Mouse (Mus musculus) thymus, adult 2 months (tissue): ENCODE results near the gene Itga2b. TPM values are rescaled to one million over a fixed set of nuclear protein-coding genes. Genes with fewer than 3 reads are reported as not detected.

Source experiments
- DNase-seq: peaks from one replicate; pipeline ENCODE4 v3.0.0; 2021
- H3K27ac ChIP-seq: fragments of 200-500 bp; 2 replicates; pipeline ENCODE4 v1.5.1; 2012; ENCODE audit warnings: low read length, control low read depth; ENCODE audit not compliant: control insufficient read depth, insufficient read depth
- H3K27me3 ChIP-seq: fragments of 200-500 bp; 2 replicates; pipeline ENCODE4 v1.6.1; 2012; ENCODE audit warnings: mild to moderate bottlenecking, low read length, moderate library complexity, mixed read lengths; ENCODE audit not compliant: control insufficient read depth, insufficient read depth
- H3K36me3 ChIP-seq: fragments of 200-500 bp; 2 replicates; pipeline ENCODE4 v1.6.1; 2012; ENCODE audit warnings: mild to moderate bottlenecking, low read length, moderate library complexity; ENCODE audit not compliant: control insufficient read depth, insufficient read depth
- H3K4me1 ChIP-seq: fragments of 200-500 bp; replicated peaks from 2 replicates; pipeline ENCODE4 v1.6.1; 2012; ENCODE audit warnings: low read length; ENCODE audit not compliant: control insufficient read depth, insufficient read depth
- H3K4me3 ChIP-seq: fragments of 200-500 bp; 2 replicates; pipeline ENCODE4 v1.5.1; 2012; ENCODE audit warnings: mild to moderate bottlenecking, low read length, control low read depth, moderate library complexity; ENCODE audit not compliant: control insufficient read depth, insufficient read depth
- CTCF ChIP-seq: fragments of 200-500 bp; IDR thresholded peaks from 2 replicates; pipeline ENCODE4 v1.5.1; 2012; ENCODE audit warnings: mild to moderate bottlenecking, control low read depth, low read length, moderate library complexity, borderline replicate concordance; ENCODE audit not compliant: control insufficient read depth, poor library complexity, insufficient read depth; ENCODE audit errors: extremely low read depth
- POLR2A ChIP-seq: fragments of 200-500 bp; IDR thresholded peaks from 2 replicates; pipeline ENCODE4 v1.6.1; 2012; ENCODE audit warnings: mild to moderate bottlenecking, low read length, control low read depth, moderate library complexity; ENCODE audit not compliant: control insufficient read depth, poor library complexity, insufficient read depth; ENCODE audit errors: extremely low read depth
- WGBS: fragments of 180-500 bp; shearing (Covaris S2); methylation state at CpG from one replicate; pipeline ENCODE4 v1.1.7; 2018; 5-methylcytosine and 5-hydroxymethylcytosine counted together
- polyA plus RNA-seq: library from polyadenylated mRNA; depleted of rRNA; stranded (reverse); fragments of >200 nt; gene quantifications from 2 replicates; pipeline ENCODE4 v1.2.3, GENCODE M21; 2012

Gene Itga2b
- polyA plus RNA-seq, 1 experiment = 4.0 TPM

GRCm38 (mm10) chr11:102442089-102442488 lies 27.8 kb downstream of the Itga2b start:
- Histone ChIP-seq H3K27ac (no peak overlapping the region), H3K36me3 (no peaks in the 10 kb centered on the region), H3K4me1 (peaks cover 12% of the 10 kb centered on the region; the same call in 1 of the 2 replicates), H3K27me3 (peaks cover 8% of the 10 kb centered on the region; the same call in 1 of the 2 replicates), H3K4me3 (no peak overlapping the region)
- TF ChIP-seq POLR2A (no peak), CTCF (no peak)
- WGBS = 94% methylated on average over 6 of the region's 6 CpGs
- DNase-seq = no peak

- no peak for DNase-seq
- H3K4me3 ChIP-seq = no peak overlapping the region
- no peak for TF ChIP-seq POLR2A
- TF ChIP-seq CTCF = no peak
- peaks cover 4% of the 10 kb centered on the region; the same call in 1 of the 2 replicates for H3K27me3 ChIP-seq
- no peak overlapping the region for H3K27ac ChIP-seq
- H3K36me3 ChIP-seq = no peaks in the 10 kb centered on the region
- 93% methylated on average over 3 of the region's 3 CpGs for WGBS
- H3K4me1 ChIP-seq = 0 out of 2 replicates have a peak, but pooled peaks cover 9% of the 10 kb centered on the region
Measured at GRCm38 (mm10) chr11:102441434-102441833, 28.5 kb downstream of the Itga2b start.

GRCm38 (mm10) chr11:102440255-102440654 lies 29.7 kb downstream of the Itga2b start:
- Histone ChIP-seq H3K36me3 (no peaks in the 10 kb centered on the region), H3K27ac (no peak overlapping the region), H3K4me3 (no peak overlapping the region), H3K4me1 (0 out of 2 replicates have a peak, but pooled peaks cover 9% of the 10 kb centered on the region), H3K27me3 (peaks cover 3% of the 10 kb centered on the region; the same call in 1 of the 2 replicates)
- TF ChIP-seq POLR2A (no peak), CTCF (no peak)
- WGBS = 92% methylated on average over 8 of the region's 8 CpGs
- no peak for DNase-seq

- no peaks in the 10 kb centered on the region for H3K36me3 ChIP-seq
- peaks cover 3% of the 10 kb centered on the region; the same call in 1 of the 2 replicates for H3K27me3 ChIP-seq
- 0 out of 2 replicates have a peak, but pooled peaks cover 9% of the 10 kb centered on the region for H3K4me1 ChIP-seq
- no peak overlapping the region for H3K4me3 ChIP-seq
- WGBS = 95% methylated on average over 14 of the region's 14 CpGs
- no peak for DNase-seq
- TF ChIP-seq POLR2A (no peak), CTCF (no peak)
- no peak overlapping the region for H3K27ac ChIP-seq
Measured at GRCm38 (mm10) chr11:102439093-102440082, 30.5 kb downstream of the Itga2b start.

- DNase-seq = peak; percentile 71
- H3K4me3 ChIP-seq = peak overlapping the region; percentile 24
- no peaks in the 10 kb centered on the region for H3K36me3 ChIP-seq
- H3K27me3 ChIP-seq = peaks cover 3% of the 10 kb centered on the region; the same call in 1 of the 2 replicates
- 50% methylated on average over 77 of the region's 77 CpGs for WGBS
- H3K27ac ChIP-seq = no peak overlapping the region
- TF ChIP-seq CTCF = peak; percentile 81
- TF ChIP-seq POLR2A = no peak
- 0 out of 2 replicates have a peak, but pooled peaks cover 9% of the 10 kb centered on the region for H3K4me1 ChIP-seq
Measured at GRCm38 (mm10) chr11:102438212-102439092, 31.5 kb downstream of the Itga2b start.
